Mouse (Mus musculus): ENCODE data around the gene Mrpl4.
A peak's percentile ranks its signal among the peaks of the same experiment; 100 is the strongest.

DNA sequence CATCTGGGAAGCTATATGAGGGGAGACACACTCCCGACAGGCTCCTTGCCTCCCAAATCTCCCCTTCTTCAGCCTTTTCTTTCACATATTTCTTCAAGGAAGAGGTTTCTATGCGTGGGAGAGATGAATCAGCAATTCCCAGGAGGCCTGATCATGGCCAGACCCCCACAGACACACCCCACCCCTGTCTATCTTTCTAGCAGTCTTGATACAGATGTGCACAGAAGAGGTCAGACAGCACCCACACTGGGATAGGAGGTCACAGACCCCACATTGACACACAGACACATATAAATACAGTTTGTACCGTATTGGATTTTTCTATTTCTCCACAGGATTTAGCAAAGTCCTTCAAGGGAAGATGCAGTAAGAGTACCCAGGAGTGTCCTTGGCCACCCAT is 36.5 kb upstream of the Mrpl4 start:
- TF ChIP-seq CTCF (IDR thresholded peaks at IDR 0.05 in 2 of 3, conservative IDR thresholded peaks at IDR 0.05 in 1 of 3; ENCODE audit: control insufficient read depth in 1 of 3, insufficient read depth in 1 of 3, low read depth in 2 of 3, low read length in 3 of 3, poor library complexity in 1 of 3, severe bottlenecking in 1 of 3), result no peak
- no peak for TF ChIP-seq NELFE (IDR thresholded peaks at IDR 0.05; ENCODE audit: low read depth, low read length)
- TF ChIP-seq POLR2AphosphoS5 (IDR thresholded peaks at IDR 0.05; ENCODE audit: borderline replicate concordance, low read depth, low read length), result no peak
- TF ChIP-seq USF1 (IDR thresholded peaks at IDR 0.05; ENCODE audit: low read depth, low read length), result no peak
- no peak for TF ChIP-seq POLR2A (IDR thresholded peaks at IDR 0.05; ENCODE audit: control insufficient read depth in 1 of 2, insufficient read depth in 1 of 2, low read depth in 1 of 2, low read length in 2 of 2, poor library complexity in 1 of 2)
- no peak for TF ChIP-seq UBTF (IDR thresholded peaks at IDR 0.05; ENCODE audit: borderline replicate concordance, insufficient read depth, low read depth, low read length)
- no peak for TF ChIP-seq KAT2A (conservative IDR thresholded peaks at IDR 0.05; ENCODE audit: low read depth, low read length)
- no peak for TF ChIP-seq USF2 (IDR thresholded peaks at IDR 0.05; ENCODE audit: borderline replicate concordance in 1 of 2, insufficient read depth in 1 of 2, low read depth in 1 of 2, low read length in 2 of 2)
- no peak for TF ChIP-seq NRF1 (IDR thresholded peaks at IDR 0.05; ENCODE audit: insufficient read depth, low read depth, low read length, poor library complexity, severe bottlenecking)
- TF ChIP-seq MYC (IDR thresholded peaks at IDR 0.05; ENCODE audit: low read depth, low read length), result no peak
- no peak for TF ChIP-seq JUND (IDR thresholded peaks at IDR 0.05; ENCODE audit: low read depth, low read length)
- TF ChIP-seq EP300 (IDR thresholded peaks at IDR 0.05; ENCODE audit: low read depth in 1 of 2, low read length in 2 of 2), result 0 out of 4 replicates have a peak, but pooled peaks have one; percentile 13 to 37
- TF ChIP-seq E2F4 (IDR thresholded peaks at IDR 0.05; ENCODE audit: borderline replicate concordance, low read depth, low read length), result no peak
- no peak for TF ChIP-seq GATA1 (IDR thresholded peaks at IDR 0.05; ENCODE audit: low read depth, low read length)
